19 mouse cellular contexts compared by ENCODE assay signal in genomic region chr3:84826938-84827337, GRCm38 (mm10). TPM values are rescaled to one million over a fixed set of nuclear protein-coding genes. Genes with fewer than 3 reads are reported as not detected.
DNase-seq lines count a peak whose midpoint lies in the region; ATAC-seq lines count a peak whose summit lies in the region.
"Had no signal": no experiment of that assay in that cellular context is flagged by ENCODE, and none has a peak within 500 bp of the region (broad histone marks: within the 10 kb centered on the region; RNA-seq: fewer than 3 reads in every experiment).

No protein-coding gene starts in this region.

- H3K4me3 ChIP-seq in forebrain, embryonic 10.5 days, result no peak overlapping the region
- H3K4me3 ChIP-seq: heart, embryonic 13.5 days; limb, embryonic 13.5 days had no signal

- H3K27me3 ChIP-seq in forebrain, embryonic 10.5 days (ENCODE audit: poor library complexity, severe bottlenecking), result no peaks in the 10 kb centered on the region
- H3K27me3 ChIP-seq: heart, embryonic 13.5 days; limb, embryonic 13.5 days had no signal

- 69% methylated on average over 3 of the region's 3 CpGs for WGBS in forebrain, embryonic 10.5 days

- no peak overlapping the region for H3K27ac ChIP-seq in forebrain, embryonic 10.5 days
- H3K27ac ChIP-seq: heart, embryonic 13.5 days; hindbrain, postnatal 0 days; kidney, postnatal 0 days; limb, embryonic 13.5 days; liver, embryonic 14.5 days had no signal

- ATAC-seq in inflammation-experienced regulatory T-cells, adult 6 months, result peak; percentile 35
- ATAC-seq: forebrain, postnatal 0 days; hindbrain, postnatal 0 days had no signal

- H3K9me3 ChIP-seq in forebrain, embryonic 10.5 days, result no peaks in the 10 kb centered on the region
- H3K9me3 ChIP-seq: heart, embryonic 13.5 days; limb, embryonic 13.5 days had no signal

- no peaks in the 10 kb centered on the region; the same call in 1 of the 2 replicates for H3K36me3 ChIP-seq in forebrain, embryonic 10.5 days (replicated peaks)
- H3K36me3 ChIP-seq: heart, embryonic 13.5 days; limb, embryonic 13.5 days had no signal

- peak; percentile 30 to 37 for DNase-seq in spleen, postnatal 36 days (ENCODE audit: low spot score in 2 of 2)
- DNase-seq in spleen, postnatal 14 days (ENCODE audit: low spot score in 2 of 2), result no peak
- peak; percentile 32 for DNase-seq in R1 (ENCODE audit: low read depth, low spot score)
- DNase-seq in forebrain, embryonic 10.5 days (ENCODE audit: extremely low spot score, low spot score), result no peak
- DNase-seq in adrenal gland, postnatal 36 days, result no peak
- DNase-seq in adrenal gland, adult 18-20 months (ENCODE audit: low spot score in 2 of 2), result no peak
- DNase-seq: cerebellum, adult 18-20 months; embryo, embryonic 11 days; forebrain, postnatal 0 days; heart, adult 11 months; kidney, adult 18-20 months; right cerebral cortex, postnatal 14 days; thymus, postnatal 4 days had no signal

- peaks cover 6% of the 10 kb centered on the region; the same call in 1 of the 2 replicates for H3K4me1 ChIP-seq in forebrain, embryonic 10.5 days
- H3K4me1 ChIP-seq: limb, embryonic 13.5 days had no signal

RNA-seq across cellular contexts. Expression of gene Fbxw7, which starts 11.9 kb away (rescaled TPM):
- polyA plus RNA-seq in inflammation-experienced regulatory T-cells, adult 6 months (2017; shearing (Covaris generic)), result 10 to 100 TPM; 17.0 to 21.0 (median 17.2) TPM
- 11.7 and 11.9 TPM in 2 replicates for polyA plus RNA-seq in forebrain, embryonic 10.5 days (2016; fragmentation: Nextera tagmentation; extraction: Ambion mirVana)
- total RNA-seq in adrenal gland, postnatal 36 days (2021), result 10 to 100 TPM; 15.2 to 18.6 TPM
- total RNA-seq in adrenal gland, adult 18-20 months (2021), result 10 to 100 TPM; 15.6 to 19.3 TPM

Comparison
In these comparisons a context has a peak if more than half of its experiments do, and no peak if none do; other contexts are left out.
1. DNase-seq: peak in spleen, postnatal 36 days (2 of 2) and R1 (single experiment); none in spleen, postnatal 14 days (0 of 2), forebrain, embryonic 10.5 days (single experiment), adrenal gland, postnatal 36 days (0 of 2) and adrenal gland, adult 18-20 months (0 of 2).